Mouse (Mus musculus) neural tube, embryonic 11.5 days (tissue): ENCODE results near the gene Grid2. TPM values are rescaled to one million over a fixed set of nuclear protein-coding genes. Genes with fewer than 3 reads are reported as not detected.

Experiments used
- ATAC-seq: fragments of 200-750 bp; cut with Nextera tagmentation; 2 replicates; pipeline ENCODE4 v1.8.0; 2017; ENCODE audit warnings: moderate number of reproducible peaks, mild to moderate bottlenecking, moderate TSS enrichment, moderate library complexity; ENCODE audit not compliant: insufficient read depth, low FRiP score, low TSS enrichment
- DNase-seq: peaks from one replicate; pipeline ENCODE4 v3.0.0-alpha.2; 2015; ENCODE audit warnings: low spot score
- H3K27ac ChIP-seq: fragments of 300-500 bp; sonication (generic); 2 replicates; pipeline ENCODE4 v1.5.1; 2014; ENCODE audit warnings: low read depth, mild to moderate bottlenecking, low read length
- H3K27me3 ChIP-seq: fragments of 300-500 bp; sonication (generic); 2 replicates; pipeline ENCODE4 v1.6.1; 2014; ENCODE audit warnings: mild to moderate bottlenecking, low read length, mixed read lengths; ENCODE audit not compliant: control insufficient read depth, insufficient read depth
- H3K36me3 ChIP-seq: fragments of 300-500 bp; sonication (generic); 2 replicates; pipeline ENCODE4 v1.6.1; 2014; ENCODE audit warnings: mild to moderate bottlenecking, low read length, moderate library complexity, mixed read lengths; ENCODE audit not compliant: control insufficient read depth, insufficient read depth
- H3K4me1 ChIP-seq: fragments of 300-500 bp; sonication (generic); 2 replicates; pipeline ENCODE4 v1.6.1; 2014; ENCODE audit warnings: low read length, mixed read lengths; ENCODE audit not compliant: control insufficient read depth, insufficient read depth
- H3K4me2 ChIP-seq: fragments of 300-500 bp; sonication (generic); 2 replicates; pipeline ENCODE4 v1.6.1; 2014; ENCODE audit warnings: low read depth, mild to moderate bottlenecking, moderate library complexity
- H3K4me3 ChIP-seq: fragments of 300-500 bp; sonication (generic); 2 replicates; pipeline ENCODE4 v1.5.1; 2014; ENCODE audit warnings: low read depth, low read length
- H3K9ac ChIP-seq: fragments of 300-500 bp; sonication (generic); 2 replicates; pipeline ENCODE4 v1.6.1; 2014; ENCODE audit warnings: mild to moderate bottlenecking, low read length
- H3K9me3 ChIP-seq: fragments of 300-500 bp; sonication (generic); 2 replicates; pipeline ENCODE4 v1.6.1; 2016; ENCODE audit warnings: low read length; ENCODE audit not compliant: control insufficient read depth
- WGBS: fragments of 180-500 bp; shearing (Covaris S2); extraction: QIAGEN DNeasy Blood & Tissue Kit; methylation state at CpG from one replicate; pipeline ENCODE4 v1.1.7; 2014; 5-methylcytosine and 5-hydroxymethylcytosine counted together
- polyA plus RNA-seq: library from polyadenylated mRNA; unstranded; fragments of >200 nt; fragmentation: Nextera tagmentation; extraction: Ambion mirVana; gene quantifications from 2 replicates; pipeline ENCODE4 v1.2.1, GENCODE M21; 2014

Grid2 gene
- polyA plus RNA-seq, 1 experiment from 2014 or later: 3.3 TPM

DNA sequence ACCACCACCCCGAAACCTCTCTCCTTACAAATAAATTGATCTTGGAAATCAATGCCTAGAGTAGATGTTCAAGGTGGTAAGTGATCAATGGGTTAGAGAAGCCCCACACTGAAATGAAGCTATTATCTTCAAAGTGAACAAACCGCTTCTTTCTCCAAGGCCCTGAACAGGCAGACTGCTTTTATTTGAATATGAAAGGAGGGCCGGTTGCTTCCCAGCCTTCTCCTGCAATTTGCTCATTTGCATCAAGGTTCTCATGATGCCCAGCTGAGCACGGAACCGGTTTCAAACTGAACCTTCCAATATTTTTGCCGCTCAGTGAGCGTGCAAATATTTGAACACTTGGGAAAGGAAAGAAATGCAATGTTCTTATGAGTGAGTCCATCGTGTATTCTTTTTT lies 1392.5 kb downstream of the Grid2 start:
- Histone ChIP-seq H3K4me1 (0 out of 2 replicates have a peak, but pooled peaks cover 3% of the 10 kb centered on the region), H3K27ac (no peak overlapping the region), H3K27me3 (no peaks in the 10 kb centered on the region), H3K9me3 (no peaks in the 10 kb centered on the region), H3K36me3 (no peaks in the 10 kb centered on the region), H3K4me2 (no peak overlapping the region), H3K4me3 (no peak overlapping the region), H3K9ac (no peak overlapping the region)
- no peak for ATAC-seq
- WGBS: 34% methylated on average over 8 of the region's 8 CpGs
- no peak for DNase-seq

DNA sequence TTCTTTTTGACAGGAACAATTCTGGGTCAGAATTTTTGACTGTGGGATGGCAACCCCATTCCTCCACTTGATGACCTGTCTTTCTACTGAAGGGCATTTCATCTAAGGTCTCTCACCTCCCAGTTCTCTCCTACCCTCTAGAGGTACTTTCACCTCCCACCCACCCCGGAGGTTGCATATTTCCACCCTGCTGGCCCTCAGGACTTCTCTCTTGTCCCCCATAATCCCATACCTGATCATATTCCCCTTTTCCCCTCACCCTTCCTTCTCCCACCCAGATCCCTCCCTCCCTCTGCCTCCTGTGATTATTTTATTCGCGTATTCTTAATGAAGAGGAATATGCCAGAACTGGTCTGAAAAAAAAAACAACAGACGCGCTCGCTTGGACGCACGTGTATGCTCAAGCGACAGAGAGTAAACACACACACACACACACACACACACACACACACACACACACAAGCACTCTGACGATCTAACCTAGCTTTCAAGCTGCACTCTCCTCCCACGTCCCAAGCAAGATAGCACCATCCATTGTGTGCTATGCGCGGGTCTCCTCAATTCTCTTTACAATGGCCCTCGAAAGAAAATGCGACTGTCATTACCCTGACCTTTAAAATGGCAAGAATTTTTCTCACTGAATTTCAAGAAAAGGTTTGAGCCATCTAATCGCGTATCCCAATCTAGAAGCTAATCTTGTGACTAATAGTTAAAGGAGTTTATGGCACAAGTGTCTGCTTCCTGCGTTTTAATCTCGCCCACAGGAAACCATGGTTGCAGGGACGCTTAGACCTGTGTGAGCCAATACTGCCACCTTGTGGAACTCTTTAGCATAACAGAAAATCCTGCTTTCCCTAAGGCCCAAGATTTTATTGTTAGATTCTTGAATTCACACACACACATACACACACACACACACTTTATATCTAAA lies 1393.9 kb downstream of the Grid2 start:
- WGBS: 21% methylated on average over 20 of the region's 20 CpGs
- Histone ChIP-seq H3K36me3 (no peaks in the 10 kb centered on the region), H3K4me2 (peak overlapping the region; percentile 27), H3K27ac (no peak overlapping the region), H3K4me3 (peak overlapping the region; percentile 14; the same call in 1 of the 2 replicates), H3K27me3 (no peaks in the 10 kb centered on the region), H3K9me3 (no peaks in the 10 kb centered on the region), H3K9ac (no peak overlapping the region), H3K4me1 (0 out of 2 replicates have a peak, but pooled peaks cover 3% of the 10 kb centered on the region)
- peak; percentile 59 for DNase-seq
- peak; percentile 75 for ATAC-seq

DNA sequence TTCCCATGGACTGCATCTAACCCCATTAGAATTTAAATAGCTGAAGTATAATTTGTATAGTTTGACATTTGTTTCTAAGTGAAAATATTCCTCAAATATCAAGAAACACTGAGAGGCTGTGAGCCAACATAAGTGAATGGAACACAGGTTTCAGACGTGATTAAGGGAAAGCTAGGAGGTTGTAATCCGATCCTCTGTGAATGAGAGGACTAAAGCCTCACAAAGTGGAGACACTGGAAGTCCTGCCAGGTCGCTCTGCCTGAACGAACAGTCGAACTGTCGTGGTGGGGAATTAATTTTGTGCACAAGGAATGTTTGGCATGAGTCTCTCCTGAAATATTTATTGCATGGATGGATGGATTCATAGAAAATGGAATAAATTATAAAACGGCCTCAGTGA lies 1395.1 kb downstream of the Grid2 start:
- Histone ChIP-seq H3K9me3 (no peaks in the 10 kb centered on the region), H3K9ac (no peak overlapping the region), H3K4me1 (0 out of 2 replicates have a peak, but pooled peaks cover 3% of the 10 kb centered on the region), H3K27ac (no peak overlapping the region), H3K4me2 (no peak overlapping the region), H3K4me3 (no peak overlapping the region), H3K27me3 (no peaks in the 10 kb centered on the region), H3K36me3 (no peaks in the 10 kb centered on the region)
- WGBS: 20% methylated on average over 7 of the region's 7 CpGs
- no peak for ATAC-seq
- DNase-seq: no peak

DNA sequence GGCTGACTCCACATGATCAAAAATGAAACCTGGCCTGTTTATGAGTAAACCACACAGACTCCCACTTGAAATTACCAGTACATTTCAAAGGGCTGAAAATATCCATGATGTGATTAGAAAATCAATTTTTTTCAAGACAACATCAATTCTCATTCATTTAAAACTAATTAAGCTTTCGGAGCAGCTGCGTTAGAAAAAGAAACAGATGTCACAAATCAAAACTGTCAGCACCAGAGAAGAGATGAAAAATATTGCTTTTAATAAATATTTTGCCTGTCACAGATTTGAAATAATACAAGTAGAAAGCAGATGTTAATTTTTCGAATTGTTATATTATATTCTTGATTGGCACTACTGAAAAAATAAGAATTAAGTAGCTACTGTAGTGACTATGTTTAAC lies 1415.3 kb downstream of the Grid2 start:
- no peak for DNase-seq
- H3K9me3 ChIP-seq: no peaks in the 10 kb centered on the region
- no peak overlapping the region for H3K27ac ChIP-seq
- H3K4me1 ChIP-seq: no peaks in the 10 kb centered on the region
- H3K36me3 ChIP-seq: no peaks in the 10 kb centered on the region
- no peak overlapping the region for H3K4me3 ChIP-seq
- no peaks in the 10 kb centered on the region for H3K27me3 ChIP-seq
- H3K4me2 ChIP-seq: no peak overlapping the region
- H3K9ac ChIP-seq: no peak overlapping the region
- 69% methylated on average over 3 of the region's 3 CpGs for WGBS
- no peak for ATAC-seq

DNA sequence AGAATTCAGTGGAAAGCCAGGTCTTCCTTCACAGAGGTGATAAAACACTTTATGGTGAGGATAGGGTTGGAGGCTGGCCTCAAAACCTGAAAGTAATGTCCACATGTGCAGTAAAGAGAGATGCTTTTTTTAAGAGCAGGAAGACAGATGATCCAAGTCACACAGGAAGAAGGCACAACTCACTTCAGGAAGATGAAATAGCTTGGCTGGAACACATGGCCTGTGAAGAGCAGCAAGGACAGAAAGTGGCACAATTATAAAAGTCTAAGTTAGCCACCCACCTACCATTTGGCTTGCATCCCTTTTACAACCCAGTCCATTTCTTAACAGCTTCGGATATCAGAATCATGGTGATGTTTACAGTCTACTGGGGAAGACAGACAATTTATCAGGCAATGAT lies 1423.1 kb downstream of the Grid2 start:
- H3K4me3 ChIP-seq: no peak overlapping the region
- DNase-seq (peak; percentile 5), ATAC-seq (no peak)
- no peak overlapping the region for H3K27ac ChIP-seq
- H3K36me3 ChIP-seq: no peaks in the 10 kb centered on the region
- H3K4me1 ChIP-seq: no peaks in the 10 kb centered on the region
- no peak overlapping the region for H3K9ac ChIP-seq
- H3K4me2 ChIP-seq: no peak overlapping the region
- no peaks in the 10 kb centered on the region for H3K27me3 ChIP-seq
- WGBS: 50% methylated on average over 1 of the region's 1 CpGs
- no peaks in the 10 kb centered on the region for H3K9me3 ChIP-seq

DNA sequence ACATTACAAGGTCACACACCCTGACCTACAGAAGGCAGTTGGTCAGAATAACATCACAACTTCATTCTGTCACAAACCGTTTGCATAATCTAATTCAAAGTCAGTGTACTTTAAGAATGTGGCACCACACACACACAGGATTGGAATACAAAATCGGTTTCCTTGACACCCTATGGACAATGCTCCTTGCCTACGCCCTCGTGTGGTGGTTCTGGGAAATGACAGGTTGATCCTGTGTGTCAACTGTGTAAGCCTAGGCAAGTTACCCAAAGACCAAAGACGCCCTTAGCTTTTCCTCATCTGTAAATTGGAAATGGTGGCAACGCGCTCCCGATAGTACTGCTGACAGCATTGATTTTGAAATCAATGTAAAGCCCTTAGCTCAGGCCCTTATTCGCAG lies 1428.3 kb downstream of the Grid2 start:
- 38% methylated on average over 9 of the region's 9 CpGs for WGBS
- H3K27me3 ChIP-seq: peaks cover 3% of the 10 kb centered on the region; the same call in 1 of the 2 replicates
- peak; percentile 51; the same call in 1 of the 2 replicates for ATAC-seq
- H3K4me2 ChIP-seq: no peak overlapping the region
- no peak overlapping the region for H3K27ac ChIP-seq
- peak; percentile 55 for DNase-seq
- 0 out of 2 replicates have a peak, but pooled peaks cover 4% of the 10 kb centered on the region for H3K4me1 ChIP-seq
- no peak overlapping the region for H3K9ac ChIP-seq
- H3K36me3 ChIP-seq: no peaks in the 10 kb centered on the region
- no peaks in the 10 kb centered on the region for H3K9me3 ChIP-seq
- no peak overlapping the region for H3K4me3 ChIP-seq

DNA sequence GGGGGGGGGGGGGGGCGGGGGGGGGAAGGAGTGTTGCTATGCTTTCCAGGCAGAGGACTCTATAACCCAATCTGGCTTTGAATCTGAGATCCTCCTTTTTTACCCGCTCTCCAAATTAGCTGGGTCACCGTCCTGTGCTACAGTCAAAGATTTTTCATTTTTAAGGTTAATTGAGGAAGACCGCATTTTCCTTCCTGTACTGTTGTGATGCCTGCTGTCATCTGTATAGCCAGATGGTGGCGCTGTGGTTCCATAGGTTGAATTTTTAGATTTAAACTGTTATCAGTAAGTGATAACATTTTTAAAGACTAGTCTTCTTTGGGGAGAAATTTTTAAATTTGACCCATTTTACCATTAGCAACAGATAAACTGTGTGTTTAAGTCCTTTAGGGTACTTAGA lies 1429.3 kb downstream of the Grid2 start:
- Histone ChIP-seq H3K4me1 (0 out of 2 replicates have a peak, but pooled peaks cover 4% of the 10 kb centered on the region), H3K4me3 (no peak overlapping the region), H3K27ac (no peak overlapping the region), H3K9ac (no peak overlapping the region), H3K4me2 (no peak overlapping the region), H3K27me3 (peaks cover 5% of the 10 kb centered on the region; the same call in 1 of the 2 replicates), H3K9me3 (no peaks in the 10 kb centered on the region), H3K36me3 (no peaks in the 10 kb centered on the region)
- ATAC-seq (peak; percentile 26), DNase-seq (peak; percentile 60)
- 8% methylated on average over 5 of the region's 5 CpGs for WGBS

DNA sequence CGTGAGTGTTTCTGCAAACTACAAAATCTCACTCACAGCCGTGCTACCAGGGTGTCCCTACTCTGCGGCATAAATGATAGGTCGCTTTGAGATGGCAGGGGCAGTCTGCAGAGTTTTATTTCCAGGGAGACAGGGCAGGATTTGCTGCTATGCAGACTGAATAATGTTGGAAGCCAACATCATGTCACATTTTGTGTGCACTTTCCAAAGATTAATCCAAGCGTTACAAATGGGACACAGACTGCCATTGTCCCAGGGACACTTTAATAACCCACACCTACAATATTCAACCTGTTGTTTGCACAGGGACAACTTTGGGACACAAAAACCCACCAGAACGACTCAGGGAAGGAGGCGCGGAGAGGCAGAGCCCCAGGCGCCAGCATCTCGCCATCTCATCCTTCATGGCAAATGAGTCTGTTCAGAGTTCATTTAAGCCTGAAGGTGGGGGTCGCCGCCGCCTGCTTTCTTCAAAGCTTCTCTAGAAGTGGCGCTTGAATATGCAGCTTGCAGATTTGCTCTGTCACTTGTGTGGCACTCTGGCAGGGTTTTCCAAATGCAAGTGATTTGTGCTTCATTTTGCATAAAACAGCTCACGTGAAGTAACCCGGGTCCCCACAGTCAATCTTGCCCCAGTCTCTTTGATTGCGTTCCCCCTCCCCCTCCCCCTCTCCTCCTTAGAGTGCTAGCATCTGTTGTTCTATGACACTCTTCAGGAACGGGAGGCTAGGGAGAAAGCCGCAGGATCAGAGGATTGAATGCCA lies 1432.7 kb downstream of the Grid2 start:
- no peak overlapping the region for H3K27ac ChIP-seq
- peaks cover 6% of the 10 kb centered on the region; the same call in 1 of the 2 replicates for H3K27me3 ChIP-seq
- H3K36me3 ChIP-seq: no peaks in the 10 kb centered on the region
- H3K4me2 ChIP-seq: peak overlapping the region; percentile 27
- WGBS: 5% methylated on average over 19 of the region's 19 CpGs
- no peaks in the 10 kb centered on the region for H3K9me3 ChIP-seq
- 0 out of 2 replicates have a peak, but pooled peaks cover 4% of the 10 kb centered on the region for H3K4me1 ChIP-seq
- peak; percentile 67 for DNase-seq
- H3K4me3 ChIP-seq: no peak overlapping the region
- ATAC-seq: peak; percentile 54; the same call in 1 of the 2 replicates
- H3K9ac ChIP-seq: no peak overlapping the region
